Comparison of ENCODE assay signal across 21 mouse cellular contexts in genomic region chr13:31339901-31340300, GRCm38 (mm10).
DNase-seq lines count a peak whose midpoint lies in the region; ATAC-seq and TF ChIP-seq lines count a peak whose summit lies in the region.
"Had no signal": no experiment of that assay in that cellular context is flagged by ENCODE, and none has a peak within 500 bp of the region (broad histone marks: within the 10 kb centered on the region; RNA-seq: fewer than 3 reads in every experiment).

No protein-coding gene starts in this region.

- no peak overlapping the region for H3K27ac ChIP-seq in forebrain, embryonic 13.5 days
- H3K27ac ChIP-seq in forebrain, embryonic 14.5 days (ENCODE audit: low read depth, low read length), result no peak overlapping the region
- no peak overlapping the region for H3K27ac ChIP-seq in liver, postnatal 0 days (ENCODE audit: low read depth)
- H3K27ac ChIP-seq in liver, embryonic 11.5 days (ENCODE audit: low read depth, low read length), result no peak overlapping the region
- H3K27ac ChIP-seq in kidney, embryonic 15.5 days, result peak overlapping the region; percentile 84
- peak overlapping the region; percentile 91 for H3K27ac ChIP-seq in stomach, embryonic 16.5 days (ENCODE audit: low read length)
- H3K27ac ChIP-seq: embryonic facial prominence, embryonic 10.5 days; heart, adult 2 months; heart, embryonic 13.5 days; hindbrain, postnatal 0 days; midbrain, embryonic 12.5 days had no signal

- DNase-seq in forebrain, embryonic 14.5 days (ENCODE audit: low spot score), result no peak
- DNase-seq in liver, postnatal 0 days, result no peak
- DNase-seq in liver, embryonic 11.5 days (ENCODE audit: low spot score), result no peak
- no peak for DNase-seq in left cerebral cortex, postnatal 36 days (ENCODE audit: low spot score in 2 of 2)
- no peak for DNase-seq in lung, postnatal 14 days
- DNase-seq: adrenal gland, postnatal 25 days; cerebellum, adult 9-11 months; forebrain, postnatal 0 days; gastrocnemius, postnatal 25 days; heart, adult 2 months; heart, postnatal 14 days; layer of hippocampus, adult 9-11 months; lung, postnatal 10 days; thymus, postnatal 14 days had no signal

- intact Hi-C loops in left cerebral cortex, postnatal 36 days (cut with DNase I), result no loop called here

- H3K9ac ChIP-seq in forebrain, embryonic 13.5 days, result no peak overlapping the region
- no peak overlapping the region for H3K9ac ChIP-seq in forebrain, embryonic 14.5 days (ENCODE audit: low read length)
- no peak overlapping the region for H3K9ac ChIP-seq in liver, postnatal 0 days (replicated peaks)
- no peak overlapping the region for H3K9ac ChIP-seq in liver, embryonic 11.5 days (ENCODE audit: low read depth, low read length)
- H3K9ac ChIP-seq in kidney, embryonic 15.5 days, result no peak overlapping the region
- no peak overlapping the region for H3K9ac ChIP-seq in stomach, embryonic 16.5 days (ENCODE audit: low read length)
- H3K9ac ChIP-seq: forebrain, postnatal 0 days; heart, embryonic 13.5 days; midbrain, embryonic 12.5 days had no signal

- TF ChIP-seq EP300 in liver, postnatal 0 days (IDR thresholded peaks at IDR 0.05; ENCODE audit: low read depth), result no peak

- H3K4me3 ChIP-seq in forebrain, embryonic 13.5 days, result no peak overlapping the region
- no peak overlapping the region for H3K4me3 ChIP-seq in forebrain, embryonic 14.5 days (ENCODE audit: low read depth, low read length)
- H3K4me3 ChIP-seq in liver, postnatal 0 days (ENCODE audit: low read depth, low read length), result no peak overlapping the region
- H3K4me3 ChIP-seq in liver, embryonic 11.5 days (ENCODE audit: low read depth, low read length), result no peak overlapping the region
- no peak overlapping the region for H3K4me3 ChIP-seq in kidney, embryonic 15.5 days (replicated peaks)
- no peak overlapping the region for H3K4me3 ChIP-seq in stomach, embryonic 16.5 days (replicated peaks; ENCODE audit: low read length)
- H3K4me3 ChIP-seq: embryonic facial prominence, embryonic 10.5 days; heart, adult 2 months; heart, embryonic 13.5 days; midbrain, embryonic 12.5 days had no signal

- 86% methylated on average over 2 of the region's 2 CpGs for WGBS in forebrain, embryonic 13.5 days
- 82% methylated on average over 2 of the region's 2 CpGs for WGBS in forebrain, embryonic 14.5 days
- 65% methylated on average over 2 of the region's 2 CpGs for WGBS in liver, postnatal 0 days (ENCODE audit: insufficient replicate concordance)
- 70% methylated on average over 2 of the region's 2 CpGs for WGBS in liver, embryonic 11.5 days
- whole genome bisulfite sequencing in kidney, embryonic 15.5 days, result 80% methylated on average over 2 of the region's 2 CpGs
- WGBS in stomach, embryonic 16.5 days, result 67% methylated on average over 2 of the region's 2 CpGs

- ATAC-seq in forebrain, embryonic 13.5 days, result peak; percentile 16; the same call in 1 of the 2 replicates
- ATAC-seq in forebrain, embryonic 14.5 days, result no peak
- ATAC-seq in liver, postnatal 0 days, result peak; percentile 63
- no peak for ATAC-seq in liver, embryonic 11.5 days (replicated peaks; ENCODE audit: low FRiP score)
- ATAC-seq in kidney, embryonic 15.5 days (replicated peaks; ENCODE audit: low FRiP score), result no peak
- peak; percentile 33; the same call in 1 of the 2 replicates for ATAC-seq in stomach, embryonic 16.5 days (ENCODE audit: insufficient read depth, low FRiP score)
- ATAC-seq: forebrain, postnatal 0 days; hindbrain, postnatal 0 days had no signal

- no peak for TF ChIP-seq CTCF in liver, postnatal 0 days (IDR thresholded peaks at IDR 0.05; ENCODE audit: low read depth)

- H3K9me3 ChIP-seq in forebrain, embryonic 13.5 days (replicated peaks), result no peaks in the 10 kb centered on the region
- no peaks in the 10 kb centered on the region for H3K9me3 ChIP-seq in forebrain, embryonic 14.5 days (replicated peaks; ENCODE audit: control insufficient read depth, low read length)
- H3K9me3 ChIP-seq in liver, postnatal 0 days (ENCODE audit: low read length), result no peaks in the 10 kb centered on the region
- H3K9me3 ChIP-seq in liver, embryonic 11.5 days (ENCODE audit: control insufficient read depth, low read length), result no peaks in the 10 kb centered on the region
- no peaks in the 10 kb centered on the region for H3K9me3 ChIP-seq in kidney, embryonic 15.5 days (replicated peaks)
- no peaks in the 10 kb centered on the region for H3K9me3 ChIP-seq in stomach, embryonic 16.5 days (replicated peaks; ENCODE audit: control insufficient read depth, low read length)
- H3K9me3 ChIP-seq: midbrain, embryonic 12.5 days had no signal

- no peaks in the 10 kb centered on the region for H3K4me1 ChIP-seq in forebrain, embryonic 13.5 days
- no peaks in the 10 kb centered on the region for H3K4me1 ChIP-seq in forebrain, embryonic 14.5 days (ENCODE audit: control insufficient read depth, insufficient read depth, low read length)
- H3K4me1 ChIP-seq in liver, postnatal 0 days (ENCODE audit: insufficient read depth), result peaks cover 4% of the 10 kb centered on the region; the same call in 1 of the 2 replicates
- H3K4me1 ChIP-seq in liver, embryonic 11.5 days (replicated peaks; ENCODE audit: control insufficient read depth, insufficient read depth, low read length), result no peaks in the 10 kb centered on the region
- peaks cover 7% of the 10 kb centered on the region; the same call in 1 of the 2 replicates for H3K4me1 ChIP-seq in kidney, embryonic 15.5 days
- no peaks in the 10 kb centered on the region for H3K4me1 ChIP-seq in stomach, embryonic 16.5 days (ENCODE audit: control insufficient read depth, insufficient read depth, low read length)
- H3K4me1 ChIP-seq: embryonic facial prominence, embryonic 10.5 days; heart, embryonic 13.5 days; midbrain, embryonic 12.5 days had no signal

- no peaks in the 10 kb centered on the region for H3K36me3 ChIP-seq in forebrain, embryonic 13.5 days (ENCODE audit: poor library complexity, severe bottlenecking)
- H3K36me3 ChIP-seq in forebrain, embryonic 14.5 days (ENCODE audit: control insufficient read depth, insufficient read depth, low read length), result no peaks in the 10 kb centered on the region
- H3K36me3 ChIP-seq in liver, postnatal 0 days (replicated peaks; ENCODE audit: insufficient read depth, low read length), result no peaks in the 10 kb centered on the region
- no peaks in the 10 kb centered on the region for H3K36me3 ChIP-seq in liver, embryonic 11.5 days (ENCODE audit: control insufficient read depth, insufficient read depth, low read length)
- H3K36me3 ChIP-seq in kidney, embryonic 15.5 days, result no peaks in the 10 kb centered on the region
- H3K36me3 ChIP-seq in stomach, embryonic 16.5 days (ENCODE audit: control insufficient read depth, insufficient read depth, low read length), result no peaks in the 10 kb centered on the region
- H3K36me3 ChIP-seq: embryonic facial prominence, embryonic 10.5 days; heart, embryonic 13.5 days; midbrain, embryonic 12.5 days had no signal

- H3K4me2 ChIP-seq in forebrain, embryonic 13.5 days, result no peak overlapping the region
- no peak overlapping the region for H3K4me2 ChIP-seq in forebrain, embryonic 14.5 days (ENCODE audit: low read length)
- H3K4me2 ChIP-seq in liver, postnatal 0 days (ENCODE audit: low read depth, low read length), result no peak overlapping the region
- no peak overlapping the region for H3K4me2 ChIP-seq in liver, embryonic 11.5 days
- H3K4me2 ChIP-seq in kidney, embryonic 15.5 days, result no peak overlapping the region
- no peak overlapping the region for H3K4me2 ChIP-seq in stomach, embryonic 16.5 days (ENCODE audit: low read depth, low read length)
- H3K4me2 ChIP-seq: heart, embryonic 13.5 days; midbrain, embryonic 12.5 days had no signal

- no peaks in the 10 kb centered on the region for H3K27me3 ChIP-seq in forebrain, embryonic 13.5 days
- no peaks in the 10 kb centered on the region for H3K27me3 ChIP-seq in forebrain, embryonic 14.5 days (replicated peaks; ENCODE audit: control insufficient read depth, insufficient read depth, low read length)
- H3K27me3 ChIP-seq in liver, postnatal 0 days (ENCODE audit: insufficient read depth, low read length), result no peaks in the 10 kb centered on the region
- no peaks in the 10 kb centered on the region for H3K27me3 ChIP-seq in liver, embryonic 11.5 days (replicated peaks; ENCODE audit: control insufficient read depth, insufficient read depth, low read length)
- no peaks in the 10 kb centered on the region for H3K27me3 ChIP-seq in kidney, embryonic 15.5 days
- H3K27me3 ChIP-seq in stomach, embryonic 16.5 days (ENCODE audit: control insufficient read depth, insufficient read depth, low read length), result no peaks in the 10 kb centered on the region
- H3K27me3 ChIP-seq: midbrain, embryonic 12.5 days had no signal

Comparison
In these comparisons a context has a peak if more than half of its experiments do, and no peak if none do; other contexts are left out.
1. ATAC-seq: peak in forebrain, embryonic 13.5 days (single experiment), liver, postnatal 0 days (single experiment) and stomach, embryonic 16.5 days (single experiment); none in forebrain, embryonic 14.5 days (single experiment), liver, embryonic 11.5 days (single experiment) and kidney, embryonic 15.5 days (single experiment).
2. H3K27ac ChIP-seq: peak in kidney, embryonic 15.5 days (single experiment) and stomach, embryonic 16.5 days (single experiment); none in forebrain, embryonic 13.5 days (single experiment), forebrain, embryonic 14.5 days (single experiment), liver, postnatal 0 days (single experiment) and liver, embryonic 11.5 days (single experiment).